Mouse (Mus musculus) bone marrow, adult 2 months (tissue): Measurements from ENCODE around the gene Hoga1. TPM values are rescaled to one million over a fixed set of nuclear protein-coding genes. Genes with fewer than 3 reads are reported as not detected.

Source experiments
- H3K27ac ChIP-seq: fragments of 200-500 bp; 2 replicates; pipeline ENCODE4 v1.5.1; 2012; ENCODE audit warnings: low read depth, mild to moderate bottlenecking, control low read depth, inconsistent platforms, low read length; ENCODE audit not compliant: control insufficient read depth, poor library complexity, insufficient read depth
- H3K4me1 ChIP-seq: fragments of 200-500 bp; 2 replicates; pipeline ENCODE4 v1.6.1; 2011; ENCODE audit warnings: low read length; ENCODE audit not compliant: control insufficient read depth, insufficient read depth
- H3K4me3 ChIP-seq: fragments of 200-500 bp; replicated peaks from 2 replicates; pipeline ENCODE3; 2011; ENCODE audit warnings: mild to moderate bottlenecking, low read depth, low read length, control low read depth; ENCODE audit not compliant: control insufficient read depth
- CTCF ChIP-seq: fragments of 200-500 bp; IDR thresholded peaks from 2 replicates; pipeline ENCODE4 v1.5.1; 2011; ENCODE audit warnings: low read length, control low read depth; ENCODE audit not compliant: control insufficient read depth, insufficient read depth
- POLR2A ChIP-seq: fragments of 200-500 bp; IDR thresholded peaks from 2 replicates; pipeline ENCODE4 v1.6.1; 2011; ENCODE audit warnings: low read depth, mild to moderate bottlenecking, control low read depth, low read length, borderline replicate concordance; ENCODE audit not compliant: control insufficient read depth
- WGBS: fragments of 180-500 bp; shearing (Covaris S2); methylation state at CpG from one replicate; pipeline ENCODE4 v1.1.7; 2018; 5-methylcytosine and 5-hydroxymethylcytosine counted together
- polyA plus RNA-seq: library from polyadenylated mRNA; stranded (reverse); fragments of >200 nt; gene quantifications from 2 replicates; pipeline ENCODE4 v1.2.4, GENCODE M21; 2011; ENCODE audit warnings: low replicate concordance; ENCODE audit not compliant: missing spikeins, insufficient read depth, insufficient read length

Hoga1 gene
- polyA plus RNA-seq, 1 experiment = 1.8 TPM

DNA sequence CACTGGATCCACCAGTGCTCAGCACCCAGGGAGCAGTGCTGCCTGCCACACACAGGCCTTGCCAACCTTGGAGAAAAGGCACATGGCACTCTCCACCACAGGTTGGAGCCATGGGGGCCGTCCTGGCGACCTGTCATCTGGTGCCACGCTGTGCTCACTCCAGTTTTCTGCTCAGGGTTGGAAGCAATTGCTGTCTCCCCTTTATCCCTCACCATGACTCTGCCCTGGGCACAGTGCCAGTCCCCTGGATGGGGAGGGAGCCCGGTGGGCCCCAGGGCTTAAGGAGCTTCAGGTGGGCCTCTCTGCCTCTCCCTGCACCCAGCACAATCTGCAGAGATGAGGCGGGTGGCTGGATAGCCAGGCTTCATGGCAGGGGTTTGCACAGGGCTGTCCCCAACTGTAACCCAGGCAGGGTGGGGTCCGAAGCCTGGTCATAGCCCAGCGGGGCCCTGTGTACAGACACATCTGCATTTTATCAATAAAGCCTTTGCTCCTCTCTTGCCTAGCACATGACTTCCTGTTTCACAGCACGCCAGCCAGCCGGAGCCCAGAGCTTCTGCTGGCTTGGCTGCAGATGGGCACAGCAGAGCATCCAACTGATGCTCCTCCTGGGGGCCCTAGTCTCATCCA lies 11.1 kb upstream of the Hoga1 start:
- H3K4me3 ChIP-seq = no peak overlapping the region
- no peaks in the 10 kb centered on the region for H3K4me1 ChIP-seq
- H3K27ac ChIP-seq = no peak overlapping the region
- 56% methylated on average over 9 of the region's 9 CpGs for WGBS
- TF ChIP-seq CTCF (no peak), POLR2A (no peak)

- Histone ChIP-seq H3K27ac (no peak overlapping the region), H3K4me3 (no peak overlapping the region), H3K4me1 (no peaks in the 10 kb centered on the region)
- 67% methylated on average over 11 of the region's 11 CpGs for WGBS
- TF ChIP-seq POLR2A = no peak
Observed at GRCm38 (mm10) chr19:42034881-42035455, 10.4 kb upstream of the Hoga1 start.

DNA sequence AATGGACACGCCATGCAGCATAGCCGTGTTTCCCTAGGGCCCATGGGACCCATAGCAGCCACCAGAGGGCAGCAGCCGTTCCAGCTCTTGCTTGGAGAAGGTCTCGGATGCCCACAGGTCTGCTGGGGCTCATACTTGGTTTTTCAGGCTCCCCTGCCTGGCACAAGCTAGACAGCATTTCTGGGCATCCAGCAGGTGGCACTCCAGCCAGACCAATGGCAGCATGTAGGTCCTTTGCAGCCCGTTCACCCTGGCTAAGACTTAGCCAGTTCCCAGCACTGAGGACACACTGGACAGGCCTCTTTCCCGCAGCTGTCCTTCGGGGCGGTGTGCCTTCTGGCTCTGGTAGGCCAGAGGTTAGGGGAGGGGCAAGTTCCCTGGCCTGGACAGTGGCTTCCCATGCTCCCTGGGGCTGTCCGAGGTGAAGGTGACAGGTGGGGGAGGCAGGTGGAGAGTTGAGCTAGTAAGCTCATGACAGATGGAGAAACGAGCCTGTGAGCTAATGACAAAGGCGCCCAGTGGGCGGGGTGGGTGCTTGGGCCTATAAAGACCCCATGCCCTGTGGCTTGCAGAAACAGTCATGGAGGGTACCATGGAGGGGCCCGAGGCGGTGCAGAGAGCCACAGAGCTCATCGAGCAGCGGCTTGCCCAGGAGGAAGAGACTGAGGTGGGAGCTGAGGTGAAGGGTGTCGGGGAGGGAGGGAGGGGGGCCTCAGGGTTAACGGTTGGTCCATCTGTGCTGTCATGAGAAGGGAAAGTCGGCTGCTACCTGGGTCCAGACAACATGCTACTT lies 9.8 kb upstream of the Hoga1 start, which contains the start of gene Ankrd2:
Gene Ankrd2 (plus strand): TSS at position 545 of the 793 bp plus-strand sequence.
- WGBS = 62% methylated on average over 19 of the region's 19 CpGs
- TF ChIP-seq CTCF (peak; percentile 80), POLR2A (no peak)
- no peak within 1 kb of the TSS; the same call in 1 of the 2 replicates for H3K27ac ChIP-seq

DNA sequence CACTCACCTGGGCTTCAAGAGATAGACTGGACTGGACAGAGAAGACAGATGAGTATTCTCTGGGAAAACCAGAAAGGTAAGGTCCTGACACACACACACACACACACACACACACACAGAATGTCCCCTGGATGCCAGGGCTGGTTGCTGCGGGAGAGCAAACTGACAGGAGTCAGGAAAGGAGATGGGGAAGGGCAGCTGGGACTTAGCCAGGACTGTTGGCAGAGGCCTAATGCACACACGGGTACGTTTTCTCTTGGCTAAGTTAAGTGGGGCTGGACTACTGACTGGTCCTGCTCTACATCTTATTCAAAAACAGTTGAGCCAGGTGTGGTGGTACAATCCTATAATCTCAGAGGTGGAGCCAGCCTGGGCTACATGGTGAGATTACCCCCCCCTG lies 9.1 kb upstream of the Hoga1 start:
- WGBS = 91% methylated on average over 3 of the region's 3 CpGs

More for the DNA sequence above, 9.8 kb upstream of the Hoga1 start, which contains the start of gene Ankrd2:
- Histone ChIP-seq H3K4me3 (no peak within 1 kb of the TSS), H3K4me1 (no peaks in the 10 kb centered on the region)

DNA sequence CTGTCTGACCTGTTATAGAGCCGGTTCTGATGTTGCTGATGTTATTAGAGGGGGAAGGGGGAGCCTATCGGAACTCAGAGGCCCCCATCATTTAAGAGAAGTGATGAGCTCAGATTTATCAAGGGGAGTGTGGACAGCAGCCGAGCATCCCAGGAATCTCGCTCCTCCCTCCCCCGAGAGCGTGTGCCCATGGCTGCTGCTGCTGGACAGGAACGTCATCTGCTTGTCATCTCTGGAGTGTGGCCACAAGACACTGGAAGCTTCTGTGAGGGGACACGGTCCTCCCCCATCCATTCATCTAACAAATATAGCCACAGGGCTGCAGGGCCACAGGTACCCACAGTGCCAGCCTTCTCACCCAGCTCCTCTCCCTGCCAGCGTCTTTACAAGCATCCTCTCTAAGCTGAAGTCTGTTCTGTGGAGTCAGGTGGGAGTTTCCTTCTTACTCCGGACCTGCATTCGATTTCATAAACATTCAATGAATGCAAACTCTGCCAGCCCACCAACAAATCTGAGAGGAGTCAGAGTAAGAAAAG lies 8.2 kb upstream of the Hoga1 start:
- H3K27ac ChIP-seq = no peak overlapping the region
- TF ChIP-seq POLR2A = no peak
- TF ChIP-seq CTCF = no peak
- WGBS = 75% methylated on average over 11 of the region's 11 CpGs
- no peak overlapping the region for H3K4me3 ChIP-seq
- H3K4me1 ChIP-seq = no peaks in the 10 kb centered on the region

More for the DNA sequence above, 9.1 kb upstream of the Hoga1 start:
- Histone ChIP-seq H3K27ac (no peak overlapping the region), H3K4me1 (no peaks in the 10 kb centered on the region), H3K4me3 (no peak overlapping the region)
- no peak for TF ChIP-seq POLR2A
- TF ChIP-seq CTCF = no peak

GRCm38 (mm10) chr19:42038310-42038709 lies 7.1 kb upstream of the Hoga1 start:
- WGBS = 82% methylated on average over 12 of the region's 12 CpGs

DNA sequence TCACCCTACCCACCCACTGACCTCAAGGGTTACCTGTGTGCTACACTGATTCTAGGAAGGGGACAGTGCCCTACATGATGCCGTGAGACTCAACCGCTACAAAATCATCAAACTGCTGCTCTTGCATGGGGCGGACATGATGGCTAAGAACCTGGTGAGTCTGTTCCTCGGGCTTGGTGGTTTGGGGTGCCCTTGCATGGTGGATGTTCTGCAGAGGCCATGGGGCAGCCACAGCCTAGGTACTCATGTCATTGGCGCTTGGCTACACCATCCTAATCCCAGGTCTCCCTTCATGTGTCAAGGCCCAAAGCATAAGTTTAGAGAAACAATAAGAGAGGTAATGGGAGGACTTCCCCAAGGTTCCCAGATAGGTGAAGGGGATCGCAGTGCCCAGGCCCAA lies 1.4 kb upstream of the Hoga1 start:
- no peak overlapping the region for H3K27ac ChIP-seq
- H3K4me3 ChIP-seq = no peak overlapping the region
- 92% methylated on average over 6 of the region's 6 CpGs for WGBS
- TF ChIP-seq POLR2A (no peak), CTCF (no peak)
- peaks cover 2% of the 10 kb centered on the region; the same call in 1 of the 2 replicates for H3K4me1 ChIP-seq

More at GRCm38 (mm10) chr19:42038310-42038709, 7.1 kb upstream of the Hoga1 start:
- H3K27ac ChIP-seq = no peak overlapping the region
- TF ChIP-seq POLR2A (no peak), CTCF (no peak)
- H3K4me3 ChIP-seq = no peak overlapping the region
- no peaks in the 10 kb centered on the region for H3K4me1 ChIP-seq

- TF ChIP-seq POLR2A (no peak), CTCF (no peak)
- H3K4me3 ChIP-seq = no peak overlapping the region
- H3K27ac ChIP-seq = no peak overlapping the region
- WGBS = 71% methylated on average over 1 of the region's 1 CpGs
- no peaks in the 10 kb centered on the region for H3K4me1 ChIP-seq
Observed at GRCm38 (mm10) chr19:42050251-42050650, 4.8 kb downstream of the Hoga1 start.
